Mouse (Mus musculus) heart, adult 10 weeks (tissue): ENCODE data around the gene Edil3. TPM values are rescaled to one million over a fixed set of nuclear protein-coding genes. Genes with fewer than 3 reads are reported as not detected.

Source experiments
- polyA plus RNA-seq: library from polyadenylated mRNA; stranded (reverse); fragments of 350-450 nt; fragmentation: Illumina TruSeq; extraction: RNeasy Lipid Tissue Mini Kit (QIAGEN cat#74804); gene quantifications from one replicate; pipeline ENCODE4 v1.2.3, GENCODE M21; 2014; ENCODE audit warnings: low read depth, low replicate concordance

The Edil3 gene
- polyA plus RNA-seq = 0.47 TPM

DNA sequence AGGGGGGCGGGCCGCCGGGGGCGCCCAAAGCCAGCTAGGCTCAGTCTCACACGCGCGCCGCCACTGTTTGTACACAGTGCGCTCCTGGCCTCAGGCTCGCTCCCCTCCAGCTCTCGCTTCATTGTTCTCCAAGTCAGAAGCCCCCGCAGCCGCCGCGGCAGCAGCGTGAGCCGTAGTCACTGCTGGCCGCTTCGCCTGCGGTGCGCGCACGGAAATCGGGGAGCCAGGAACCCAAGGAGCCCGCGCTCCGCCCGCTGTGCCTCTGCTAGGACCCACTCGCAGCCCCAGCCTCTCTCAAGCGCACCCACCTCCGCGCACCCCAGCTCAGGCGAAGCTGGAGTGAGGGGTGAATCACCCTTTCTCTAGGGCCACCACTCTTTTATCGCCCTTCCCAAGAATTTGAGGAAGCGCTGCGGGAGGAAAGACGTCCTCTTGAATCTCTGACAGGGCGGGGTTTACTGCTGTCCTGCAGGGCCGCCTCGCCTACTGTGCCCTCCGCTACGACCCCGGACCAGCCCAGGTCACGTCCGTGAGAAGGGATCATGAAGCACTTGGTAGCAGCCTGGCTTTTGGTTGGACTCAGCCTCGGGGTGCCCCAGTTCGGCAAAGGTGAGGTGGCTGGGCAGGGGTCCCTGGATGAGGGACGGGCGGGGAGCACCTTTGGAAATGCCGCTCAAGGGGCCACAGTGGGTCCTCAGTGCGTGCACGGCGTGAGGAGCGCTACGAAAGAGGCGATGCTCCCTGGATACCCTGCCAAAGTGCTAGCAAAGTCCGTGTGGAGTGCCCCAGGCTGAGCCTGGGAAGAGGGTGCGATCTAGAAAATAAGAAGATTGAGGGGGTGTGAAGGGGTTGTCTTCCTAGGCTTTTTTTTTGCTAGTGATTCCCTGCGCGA is at the start of gene Edil3:
Gene Edil3, plus strand, starts transcription at position 33 of the 892 bp plus-strand sequence.

